Mouse (Mus musculus) liver, adult 2 months (tissue): Measurements from ENCODE around the gene Ehbp1.

Experiments used
- CTCF ChIP-seq: fragments of 200-500 bp; IDR thresholded peaks from 2 replicates; pipeline ENCODE4 v1.5.1; 2011; ENCODE audit warnings: low read depth, low read length, control low read depth
- POLR2A ChIP-seq: fragments of 200-500 bp; IDR thresholded peaks from 2 replicates; pipeline ENCODE4 v1.6.1; 2011; ENCODE audit warnings: low read length, control low read depth; ENCODE audit not compliant: insufficient read depth; ENCODE audit errors: extremely low read depth

DNA sequence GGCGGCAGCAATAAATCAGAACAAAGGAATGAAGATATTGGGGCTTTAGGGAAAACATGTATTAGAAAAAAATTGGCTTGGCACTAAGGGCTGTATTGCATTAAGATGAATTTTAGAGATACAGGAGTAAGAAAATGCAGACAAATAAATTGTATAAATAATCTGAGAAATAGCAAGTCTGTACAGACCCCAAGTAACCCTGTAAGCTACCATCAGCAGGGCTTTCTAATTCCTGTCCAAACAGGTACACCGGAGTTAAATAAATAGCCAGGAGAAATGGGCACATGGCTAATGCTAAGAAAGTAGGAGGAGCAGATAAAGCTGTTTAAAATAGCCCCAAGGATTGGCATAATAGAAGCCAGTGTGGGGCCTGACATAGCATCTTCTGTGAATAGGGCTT, 32.7 kb upstream of the Ehbp1 start:
- TF ChIP-seq CTCF (no peak), POLR2A (no peak)
